Mouse (Mus musculus): ENCODE measurements around the gene Smarcc2.

Gene Smarcc2

GRCm38 (mm10) chr10:128516677-128517076, 57.6 kb downstream of the Smarcc2 start:
- no peak for DNase-seq (ENCODE audit: low read depth)

- no peak for DNase-seq (ENCODE audit: low read depth)
Measured at GRCm38 (mm10) chr10:128518833-128519232, 59.8 kb downstream of the Smarcc2 start.

- no peak for DNase-seq (ENCODE audit: low read depth)
Measured at GRCm38 (mm10) chr10:128520591-128520990, 61.5 kb downstream of the Smarcc2 start.

DNA sequence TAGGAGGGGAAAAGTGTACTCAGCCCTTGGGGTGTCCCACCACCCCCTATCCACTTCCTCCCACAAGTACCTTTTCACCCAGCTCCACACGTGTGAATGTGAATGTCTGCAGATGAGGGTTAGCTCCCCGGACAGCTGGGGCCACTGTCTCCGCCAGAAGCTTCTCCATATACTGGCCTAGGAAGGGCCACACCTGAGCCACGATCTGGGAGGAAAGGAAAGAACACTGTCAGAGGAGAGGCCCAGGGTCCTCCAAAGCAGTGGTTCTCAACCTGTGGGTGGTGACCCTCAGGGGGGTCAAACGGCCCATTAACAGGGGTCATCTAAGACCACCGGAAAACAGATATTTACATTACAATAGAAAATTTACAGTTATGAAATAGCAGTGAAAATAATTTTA, 63.3 kb downstream of the Smarcc2 start:
- no peak for DNase-seq (ENCODE audit: low read depth)

DNA sequence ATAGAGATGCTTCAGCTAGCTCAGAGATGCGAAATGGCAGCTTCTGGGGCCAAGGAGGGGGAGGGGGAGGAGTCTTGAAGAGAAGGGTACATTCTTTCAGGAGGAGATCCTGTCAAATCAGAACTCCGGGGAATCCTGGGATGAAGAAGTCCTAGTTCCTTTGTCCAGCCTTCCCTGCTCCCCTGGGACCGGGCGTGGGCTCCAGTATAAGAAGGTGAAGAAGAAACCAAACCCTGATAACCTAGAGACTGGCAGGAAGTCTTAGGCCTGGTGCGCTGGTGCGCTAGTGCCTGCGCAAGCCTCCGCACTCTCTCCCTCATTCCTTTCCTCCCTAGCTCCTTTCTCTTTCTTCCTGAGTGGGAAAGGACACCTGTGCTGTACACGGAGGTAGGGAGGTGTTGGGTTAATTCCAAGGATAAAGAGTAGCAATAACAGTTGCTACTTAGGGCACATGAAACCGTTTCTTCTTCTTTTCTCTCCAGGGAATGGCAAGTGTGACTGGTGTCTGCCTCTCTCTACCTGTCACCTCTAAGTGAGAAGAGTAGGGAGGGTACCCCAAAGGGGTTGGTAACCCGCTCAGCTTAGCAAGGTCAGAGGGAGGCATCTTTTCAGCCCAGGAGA, 65.2 kb downstream of the Smarcc2 start:
- DNase-seq (ENCODE audit: low read depth) = no peak

DNA sequence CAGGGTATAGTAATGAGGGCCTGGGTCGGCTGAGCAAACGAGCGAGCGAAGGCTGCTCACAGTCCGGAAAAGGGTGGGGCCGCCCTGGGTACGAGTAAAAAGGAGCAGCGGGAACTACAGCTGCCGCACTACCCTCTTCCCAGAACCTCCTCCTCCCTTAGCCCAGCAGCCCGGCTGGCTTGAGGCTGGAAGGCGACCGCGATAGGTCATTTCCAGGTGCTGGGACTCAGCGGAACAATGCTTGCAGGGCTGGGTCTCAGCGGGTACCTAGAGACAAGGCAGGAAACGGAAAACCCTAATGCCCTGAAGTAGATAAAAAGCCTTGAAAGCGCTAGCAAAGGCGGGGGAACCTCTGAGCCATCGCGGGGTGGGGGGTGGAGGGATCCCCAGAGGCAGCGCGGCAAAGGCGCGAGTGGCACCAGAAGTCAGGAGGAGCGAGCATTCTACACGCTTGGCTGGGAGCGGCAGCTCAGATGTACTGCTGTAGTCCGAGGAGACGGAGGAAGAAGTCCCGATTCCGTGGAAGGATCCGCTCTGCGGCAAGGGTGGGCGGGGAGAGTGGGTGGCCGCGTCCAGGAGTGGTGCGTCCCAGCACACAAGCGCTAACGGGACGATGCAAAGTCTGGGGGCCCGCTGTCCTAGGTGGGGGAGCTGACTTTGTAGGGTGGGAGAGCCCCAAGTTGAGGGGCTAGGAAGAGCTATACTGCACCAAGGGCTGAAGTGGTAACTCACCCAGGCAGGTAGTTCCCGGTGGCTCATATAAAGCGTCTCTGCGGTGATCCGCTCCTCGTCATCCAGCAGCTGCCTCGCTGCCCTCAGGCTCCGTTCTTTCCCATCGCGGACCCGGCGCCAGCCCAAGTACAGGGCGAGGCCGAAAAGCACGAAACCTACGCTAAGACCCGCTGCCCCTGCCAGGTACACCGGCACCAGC, 65.9 kb downstream of the Smarcc2 start:
- DNase-seq (ENCODE audit: low read depth) = no peak

GRCm38 (mm10) chr10:128525671-128526308, 66.7 kb downstream of the Smarcc2 start, which contains the start of gene Esyt1:
Esyt1 (minus strand) TSS chr10:128525871.
- peak; percentile 100 for DNase-seq (ENCODE audit: low read depth)

DNA sequence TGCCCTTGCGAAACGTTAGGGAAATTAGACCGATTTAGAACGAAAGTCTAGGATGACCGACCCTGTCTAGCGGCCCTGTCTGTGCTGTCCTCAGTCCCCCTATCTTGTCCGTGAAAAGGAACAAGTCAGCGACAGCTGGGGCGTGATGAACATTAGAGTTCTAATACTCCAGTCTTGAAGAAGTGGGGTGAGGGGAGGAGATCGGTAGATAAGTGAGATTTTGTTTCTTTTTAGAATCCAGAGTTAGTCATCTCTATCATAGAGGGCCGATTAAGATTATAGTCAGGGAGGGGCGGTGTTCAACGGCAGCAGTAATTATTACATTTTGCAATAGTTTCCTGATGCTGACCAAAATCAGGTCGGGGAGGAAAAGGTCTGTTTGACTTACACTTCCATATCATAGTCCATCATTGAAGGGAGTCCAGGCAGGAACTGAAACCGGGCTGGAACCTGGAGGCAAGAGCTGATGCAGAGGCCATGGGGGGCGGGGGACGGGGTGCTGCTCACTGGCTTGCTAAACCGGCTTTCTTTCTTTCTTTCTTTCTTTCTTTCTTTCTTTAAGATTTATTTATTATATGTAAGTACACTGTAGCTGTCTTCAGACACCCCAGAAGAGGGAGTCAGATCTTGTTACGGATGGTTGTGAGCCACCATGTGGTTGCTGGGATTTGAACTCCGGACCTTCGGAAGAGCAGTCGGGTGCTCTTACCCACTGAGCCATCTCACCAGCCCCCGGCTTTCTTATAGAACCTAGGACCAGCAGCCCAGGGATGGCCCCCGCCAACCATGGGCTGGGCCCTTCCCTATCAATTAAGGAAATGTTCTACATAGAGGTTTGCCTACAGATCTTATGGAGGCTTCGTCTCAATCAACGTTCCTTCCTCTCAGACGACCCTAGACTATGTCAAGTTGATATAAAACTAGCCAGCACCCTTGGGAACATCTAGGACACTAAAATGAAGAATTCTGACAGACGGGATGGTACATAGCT, 67.6 kb downstream of the Smarcc2 start:
- DNase-seq (ENCODE audit: low read depth) = no peak

- no peak for DNase-seq (ENCODE audit: low read depth)
Measured at GRCm38 (mm10) chr10:128535206-128535605, 76.2 kb downstream of the Smarcc2 start.

DNA sequence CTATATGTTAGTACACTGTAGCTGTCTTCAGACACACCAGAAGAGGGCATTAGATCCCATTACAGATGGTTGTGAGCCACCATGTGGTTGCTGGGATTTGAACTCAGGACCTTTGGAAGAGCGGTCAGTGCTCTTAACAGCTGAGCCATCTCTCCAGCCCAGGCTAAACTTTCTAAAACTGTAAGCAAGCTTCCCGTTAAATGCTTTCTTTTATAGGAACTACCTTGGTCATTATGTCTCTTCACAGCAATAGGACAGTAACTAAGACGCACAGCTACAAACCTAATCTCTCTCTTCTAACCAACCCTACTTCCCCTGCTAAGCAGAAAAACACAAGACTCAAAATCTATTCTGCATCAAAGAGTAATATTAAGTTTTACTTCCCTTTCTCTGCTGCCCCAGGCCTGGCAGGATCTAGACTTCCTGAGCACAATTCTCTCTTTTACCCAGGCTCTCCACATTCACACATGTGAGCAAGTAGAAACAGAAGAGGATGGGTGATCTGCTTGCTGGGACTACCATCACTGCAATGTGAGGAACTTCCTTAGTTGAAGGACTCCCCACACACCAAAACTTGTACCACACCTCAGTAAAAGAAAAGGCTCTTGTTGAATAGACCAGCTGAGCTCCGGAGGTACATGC, 76.7 kb downstream of the Smarcc2 start:
- DNase-seq (ENCODE audit: low read depth) = no peak

DNA sequence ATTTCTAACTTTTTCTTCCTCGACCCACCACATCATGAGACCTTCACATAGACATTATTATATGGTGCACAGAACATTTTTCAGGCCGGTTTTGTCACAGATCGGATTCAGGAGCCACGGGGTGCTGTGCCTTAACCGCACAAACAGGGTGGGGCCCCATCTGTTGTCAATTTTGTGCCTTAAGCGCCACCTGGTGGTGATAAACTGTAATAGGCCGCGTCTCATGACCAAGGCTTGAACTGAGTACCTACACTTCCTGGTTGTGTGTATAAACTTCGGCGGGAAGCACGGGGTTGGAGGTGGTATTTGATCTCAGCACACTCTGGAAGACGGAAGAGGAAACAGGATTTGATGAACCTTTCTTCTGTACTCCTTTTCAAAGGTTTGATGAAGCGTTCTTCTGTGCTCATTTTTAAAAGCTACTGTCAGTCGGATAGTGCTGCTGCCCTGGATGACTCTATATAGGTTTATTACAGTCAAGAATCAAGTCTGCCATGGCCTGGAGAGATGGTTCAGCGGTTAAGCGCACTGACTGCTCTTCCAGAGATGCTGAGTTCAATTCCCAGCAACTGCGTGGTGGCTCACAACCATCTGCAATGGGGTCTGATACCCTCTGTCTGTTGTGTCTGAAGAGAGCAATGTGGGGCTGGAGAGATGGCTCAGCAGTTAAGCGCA, 77.4 kb downstream of the Smarcc2 start:
- DNase-seq (ENCODE audit: low read depth) = peak; percentile 82

- no peak for DNase-seq (ENCODE audit: low read depth)
Measured at GRCm38 (mm10) chr10:128538340-128538870, 79.4 kb downstream of the Smarcc2 start.
